Mouse (Mus musculus) kidney, embryonic 16.5 days (tissue): ENCODE measurements at regions not wholly inside any gene's neighbourhood (a gene's known extent, or its start where the extent isn't known, plus 50 kb on each side); places are given as distances from the start of the nearest gene placed in this dataset. TPM values are rescaled to one million over a fixed set of nuclear protein-coding genes. Genes with fewer than 3 reads are reported as not detected.

Source experiments
- ATAC-seq: fragments of 200-750 bp; cut with Nextera tagmentation; 2 replicates; pipeline ENCODE4 v1.8.0; 2017; ENCODE audit warnings: moderate TSS enrichment; ENCODE audit not compliant: low FRiP score, low TSS enrichment
- H3K27ac ChIP-seq: fragments of 300-500 bp; sonication (generic); 2 replicates; pipeline ENCODE4 v1.5.1; 2014; ENCODE audit warnings: low read length
- H3K27me3 ChIP-seq: fragments of 300-500 bp; sonication (generic); 2 replicates; pipeline ENCODE4 v1.6.1; 2014; ENCODE audit warnings: low read length, control low read depth, mixed read lengths; ENCODE audit not compliant: insufficient read depth
- H3K36me3 ChIP-seq: fragments of 300-500 bp; sonication (generic); 2 replicates; pipeline ENCODE4 v1.6.1; 2014; ENCODE audit warnings: low read length, control low read depth, mixed read lengths; ENCODE audit not compliant: insufficient read depth
- H3K4me1 ChIP-seq: fragments of 300-500 bp; sonication (generic); 2 replicates; pipeline ENCODE4 v1.6.1; 2014; ENCODE audit warnings: low read length, control low read depth, mixed read lengths; ENCODE audit not compliant: insufficient read depth
- H3K4me2 ChIP-seq: fragments of 300-500 bp; sonication (generic); replicated peaks from 2 replicates; pipeline ENCODE4 v1.6.1; 2014; ENCODE audit warnings: low read depth, low read length
- H3K4me3 ChIP-seq: fragments of 300-500 bp; sonication (generic); 2 replicates; pipeline ENCODE4 v1.5.1; 2014; ENCODE audit warnings: mild to moderate bottlenecking, low read length
- H3K9ac ChIP-seq: fragments of 300-500 bp; sonication (generic); replicated peaks from 2 replicates; pipeline ENCODE4 v1.6.1; 2014; ENCODE audit warnings: low read length
- H3K9me3 ChIP-seq: fragments of 300-500 bp; sonication (generic); 2 replicates; pipeline ENCODE4 v1.6.1; 2016; ENCODE audit warnings: low read length, control low read depth
- WGBS: fragments of 180-500 bp; shearing (Covaris S2); extraction: QIAGEN DNeasy Blood & Tissue Kit; methylation state at CpG from one replicate; pipeline ENCODE4 v1.1.7; 2014; 5-methylcytosine and 5-hydroxymethylcytosine counted together
- microRNA-seq: library from miRNA; unstranded; fragments of <30 nt; microRNA quantifications from one replicate; pipeline ENCODE4, GENCODE M21; 2016

- Histone ChIP-seq H3K9ac (no peak overlapping the region), H3K4me2 (no peak overlapping the region), H3K27ac (no peak overlapping the region), H3K4me1 (no peaks in the 10 kb centered on the region), H3K9me3 (no peaks in the 10 kb centered on the region), H3K36me3 (no peaks in the 10 kb centered on the region), H3K27me3 (no peaks in the 10 kb centered on the region), H3K4me3 (no peak overlapping the region)
- WGBS = 31% methylated on average over 2 of the region's 2 CpGs
- no peak for ATAC-seq
These were observed 54.4 kb upstream of the Tnp1 start for GRCm38 (mm10) chr1:73070126-73070525.

Small RNAs in the stretch of these regions (microRNA-seq; reads per million reads assigned to microRNA genes)
- not detected for gene Mir6351
